Mouse (Mus musculus) heart, embryonic 11.5 days (tissue): ENCODE data around the gene Gm49416. TPM values are rescaled to one million over a fixed set of nuclear protein-coding genes. Genes with fewer than 3 reads are reported as not detected.

Experiments
- ATAC-seq: fragments of 200-750 bp; cut with Nextera tagmentation; replicated peaks from 2 replicates; pipeline ENCODE4 v1.8.0; 2017; ENCODE audit warnings: moderate library complexity; ENCODE audit not compliant: insufficient number of reproducible peaks, low FRiP score, low TSS enrichment
- H3K27ac ChIP-seq: fragments of 300-500 bp; sonication (generic); 2 replicates; pipeline ENCODE4 v1.5.1; 2014; ENCODE audit warnings: mild to moderate bottlenecking, low read depth, low read length
- H3K27me3 ChIP-seq: fragments of 300-500 bp; sonication (generic); 2 replicates; pipeline ENCODE4 v1.6.1; 2014; ENCODE audit warnings: mild to moderate bottlenecking, low read length, mixed read lengths; ENCODE audit not compliant: control insufficient read depth, insufficient read depth
- H3K36me3 ChIP-seq: fragments of 300-500 bp; sonication (generic); 2 replicates; pipeline ENCODE4 v1.6.1; 2014; ENCODE audit warnings: mild to moderate bottlenecking, low read length, moderate library complexity, mixed read lengths; ENCODE audit not compliant: control insufficient read depth, insufficient read depth
- H3K4me1 ChIP-seq: fragments of 300-500 bp; sonication (generic); 2 replicates; pipeline ENCODE4 v1.6.1; 2014; ENCODE audit warnings: low read length; ENCODE audit not compliant: control insufficient read depth, insufficient read depth
- H3K4me2 ChIP-seq: fragments of 300-500 bp; sonication (generic); 2 replicates; pipeline ENCODE4 v1.6.1; 2014; ENCODE audit warnings: mild to moderate bottlenecking, moderate library complexity
- H3K4me3 ChIP-seq: fragments of 300-500 bp; sonication (generic); 2 replicates; pipeline ENCODE4 v1.5.1; 2014; ENCODE audit warnings: low read depth, low read length
- H3K9ac ChIP-seq: fragments of 300-500 bp; sonication (generic); 2 replicates; pipeline ENCODE4 v1.6.1; 2014; ENCODE audit warnings: mild to moderate bottlenecking, low read depth, low read length, moderate library complexity
- H3K9me3 ChIP-seq: fragments of 300-500 bp; sonication (generic); replicated peaks from 2 replicates; pipeline ENCODE4 v1.6.1; 2016; ENCODE audit warnings: low read length; ENCODE audit not compliant: control insufficient read depth
- WGBS: fragments of 180-500 bp; shearing (Covaris S2); extraction: QIAGEN DNeasy Blood & Tissue Kit; methylation state at CpG from one replicate; pipeline ENCODE4 v1.1.7; 2014; ENCODE audit not compliant: insufficient replicate concordance; 5-methylcytosine and 5-hydroxymethylcytosine counted together
- polyA plus RNA-seq: library from polyadenylated mRNA; unstranded; fragments of >200 nt; fragmentation: Nextera tagmentation; extraction: Ambion mirVana; gene quantifications from 2 replicates; pipeline ENCODE4 v1.2.1, GENCODE M21; 2014

Gm49416 gene
- polyA plus RNA-seq, 1 experiment from 2014 or later, result not detected

- H3K9ac ChIP-seq, result peak overlapping the region; percentile 80
- no peak; the same call in 1 of the 2 replicates for ATAC-seq
- peaks cover 6% of the 10 kb centered on the region for H3K4me1 ChIP-seq
- H3K36me3 ChIP-seq, result peaks cover 5% of the 10 kb centered on the region; the same call in 1 of the 2 replicates
- 47% methylated on average over 9 of the region's 9 CpGs for WGBS
- no peaks in the 10 kb centered on the region for H3K27me3 ChIP-seq
- peak overlapping the region; percentile 91 for H3K4me2 ChIP-seq
- no peaks in the 10 kb centered on the region for H3K9me3 ChIP-seq
- H3K4me3 ChIP-seq, result peak overlapping the region; percentile 80
- peak overlapping the region; percentile 76 for H3K27ac ChIP-seq
Observed at GRCm38 (mm10) chr19:8870838-8871237, 17.9 kb upstream of the Gm49416 start.

GRCm38 (mm10) chr19:8871267-8872186, 17.2 kb upstream of the Gm49416 start, which contains the start of gene Ubxn1:
Ubxn1 (plus strand) TSS chr19:8871496.
- peak within 1 kb of the TSS; percentile 91 for H3K4me2 ChIP-seq
- under 1% methylated on average over 59 of the region's 59 CpGs for WGBS
- H3K9ac ChIP-seq, result peak within 1 kb of the TSS; percentile 80
- no peaks in the 10 kb centered on the region for H3K9me3 ChIP-seq
- peak within 1 kb of the TSS; percentile 82 for H3K27ac ChIP-seq
- H3K36me3 ChIP-seq, result peaks cover 7% of the 10 kb centered on the region; the same call in 1 of the 2 replicates
- peak within 1 kb of the TSS; percentile 80 for H3K4me3 ChIP-seq
- H3K4me1 ChIP-seq, result peaks cover 6% of the 10 kb centered on the region
- ATAC-seq, result peak; percentile 97
- H3K27me3 ChIP-seq, result no peaks in the 10 kb centered on the region

- no peak for ATAC-seq
- Histone ChIP-seq H3K36me3 (peaks cover 7% of the 10 kb centered on the region; the same call in 1 of the 2 replicates), H3K4me3 (peak overlapping the region; percentile 80), H3K27me3 (no peaks in the 10 kb centered on the region), H3K9ac (peak overlapping the region; percentile 80), H3K27ac (peak overlapping the region; percentile 82; the same call in 1 of the 2 replicates), H3K4me2 (peak overlapping the region; percentile 91), H3K4me1 (peaks cover 6% of the 10 kb centered on the region), H3K9me3 (no peaks in the 10 kb centered on the region)
- 73% methylated on average over 10 of the region's 10 CpGs for WGBS
Observed at GRCm38 (mm10) chr19:8872266-8872840, 16.4 kb upstream of the Gm49416 start.

- no peak overlapping the region for H3K4me2 ChIP-seq
- no peaks in the 10 kb centered on the region for H3K9me3 ChIP-seq
- H3K4me3 ChIP-seq, result no peak overlapping the region
- no peak overlapping the region for H3K27ac ChIP-seq
- H3K27me3 ChIP-seq, result no peaks in the 10 kb centered on the region
- peaks cover 9% of the 10 kb centered on the region; the same call in 1 of the 2 replicates for H3K36me3 ChIP-seq
- WGBS, result 89% methylated on average over 7 of the region's 7 CpGs
- peaks cover 14% of the 10 kb centered on the region for H3K4me1 ChIP-seq
- no peak for ATAC-seq
- H3K9ac ChIP-seq, result no peak overlapping the region
Observed at GRCm38 (mm10) chr19:8875031-8875430, 13.7 kb upstream of the Gm49416 start.

- H3K9ac ChIP-seq, result peak within 1 kb of the TSS; percentile 82
- peak within 1 kb of the TSS; percentile 70 for H3K4me3 ChIP-seq
- peak within 1 kb of the TSS; percentile 63 for H3K27ac ChIP-seq
- peak within 1 kb of the TSS; percentile 73 for H3K4me2 ChIP-seq
- peaks cover 7% of the 10 kb centered on the region; the same call in 1 of the 2 replicates for H3K4me1 ChIP-seq
- H3K27me3 ChIP-seq, result no peaks in the 10 kb centered on the region
- ATAC-seq, result peak; percentile 91
- under 1% methylated on average over 42 of the region's 42 CpGs for WGBS
- H3K36me3 ChIP-seq, result peaks cover 5% of the 10 kb centered on the region; the same call in 1 of the 2 replicates
- no peaks in the 10 kb centered on the region for H3K9me3 ChIP-seq
Observed at GRCm38 (mm10) chr19:8880311-8881033, 8.3 kb upstream of the Gm49416 start, which contains the start of gene Uqcc3. Uqcc3 (minus strand) TSS chr19:8880923.

- Histone ChIP-seq H3K9ac (peak overlapping the region; percentile 82; the same call in 1 of the 2 replicates), H3K4me3 (peak overlapping the region; percentile 70), H3K27ac (no peak overlapping the region), H3K4me2 (peak overlapping the region; percentile 73), H3K36me3 (0 out of 2 replicates have a peak, but pooled peaks cover 2% of the 10 kb centered on the region), H3K4me1 (peaks cover 7% of the 10 kb centered on the region; the same call in 1 of the 2 replicates), H3K9me3 (no peaks in the 10 kb centered on the region), H3K27me3 (no peaks in the 10 kb centered on the region)
- 24% methylated on average over 3 of the region's 3 CpGs for WGBS
- ATAC-seq, result no peak
Observed at GRCm38 (mm10) chr19:8881034-8881392, 7.7 kb upstream of the Gm49416 start.

- no peak within 1 kb of the TSS for H3K4me3 ChIP-seq
- H3K9ac ChIP-seq, result no peak within 1 kb of the TSS
- H3K4me1 ChIP-seq, result peaks cover 11% of the 10 kb centered on the region; the same call in 1 of the 2 replicates
- no peak for ATAC-seq
- 70% methylated on average over 3 of the region's 3 CpGs for WGBS
- H3K36me3 ChIP-seq, result 0 out of 2 replicates have a peak, but pooled peaks cover under 1% of the 10 kb centered on the region
- H3K27me3 ChIP-seq, result no peaks in the 10 kb centered on the region
- no peak within 1 kb of the TSS for H3K27ac ChIP-seq
- no peaks in the 10 kb centered on the region for H3K9me3 ChIP-seq
- H3K4me2 ChIP-seq, result no peak within 1 kb of the TSS
Observed at GRCm38 (mm10) chr19:8883616-8884015, 5.1 kb upstream of the Gm49416 start, which contains the start of the genes Lbhd1 and Gm49403. Lbhd1 (plus strand) TSS chr19:8883732. Gm49403 (plus strand) TSS chr19:8883930.
